8 mouse cellular contexts compared by ENCODE assay signal in the genomic region with DNA sequence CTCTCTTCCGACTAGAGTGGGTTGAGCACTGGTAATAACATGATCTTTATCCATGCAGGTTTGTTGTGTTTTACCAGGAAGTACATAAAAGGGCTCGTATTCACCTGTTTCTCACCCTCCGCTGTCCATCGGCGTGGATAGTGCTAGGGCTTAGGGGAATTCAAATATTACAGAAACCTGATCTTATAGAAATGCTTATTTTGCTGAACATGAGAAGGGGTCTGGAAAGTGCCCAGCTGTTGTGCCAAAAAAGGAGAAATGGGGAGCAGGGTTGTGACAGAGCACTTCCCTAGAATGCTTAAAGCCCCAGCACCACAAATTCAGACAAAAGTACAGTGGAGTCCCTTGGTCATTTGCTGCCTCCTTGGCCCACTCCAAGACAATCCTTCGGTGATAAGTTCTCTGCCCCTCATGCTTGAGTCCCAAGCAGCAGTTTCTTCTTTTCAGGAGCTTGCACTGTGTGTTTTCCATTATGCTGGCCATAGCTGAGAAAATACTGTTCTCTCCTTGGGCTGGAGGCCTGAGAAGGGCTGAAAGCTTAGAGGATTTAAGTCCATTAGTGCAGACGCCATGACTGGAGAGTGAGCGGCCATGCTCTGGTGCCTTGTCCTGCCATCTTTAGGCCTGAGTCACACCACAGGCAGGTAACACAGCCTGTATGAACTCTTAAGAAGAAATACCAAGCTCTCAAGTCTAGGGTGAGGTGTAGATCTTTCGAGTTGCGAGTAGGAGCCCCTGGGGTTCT. TPM values are rescaled to one million over a fixed set of nuclear protein-coding genes. Genes with fewer than 3 reads are reported as not detected.
A peak's percentile ranks its signal among the peaks of the same experiment; 100 is the strongest.
DNase-seq lines count a peak whose midpoint lies in the region; ATAC-seq lines count a peak whose summit lies in the region.

No protein-coding gene starts in this region.

- WGBS in kidney, embryonic 16.5 days, result 61% methylated on average over 10 of the region's 10 CpGs
- WGBS in embryonic facial prominence, embryonic 13.5 days, result 75% methylated on average over 10 of the region's 10 CpGs
- 79% methylated on average over 10 of the region's 10 CpGs for whole genome bisulfite sequencing in intestine, embryonic 15.5 days

- H3K9me3 ChIP-seq in kidney, embryonic 16.5 days (ENCODE audit: low read length), result no peaks in the 10 kb centered on the region
- no peaks in the 10 kb centered on the region for H3K9me3 ChIP-seq in embryonic facial prominence, embryonic 13.5 days
- H3K9me3 ChIP-seq in intestine, embryonic 15.5 days, result no peaks in the 10 kb centered on the region

- H3K27ac ChIP-seq in kidney, embryonic 16.5 days (ENCODE audit: low read length), result no peak overlapping the region
- H3K27ac ChIP-seq in embryonic facial prominence, embryonic 13.5 days, result no peak overlapping the region
- no peak overlapping the region for H3K27ac ChIP-seq in intestine, embryonic 15.5 days

- peak overlapping the region; percentile 74; the same call in 1 of the 2 replicates for H3K9ac ChIP-seq in kidney, embryonic 16.5 days (replicated peaks; ENCODE audit: low read length)
- H3K9ac ChIP-seq in embryonic facial prominence, embryonic 13.5 days, result peak overlapping the region; percentile 73; the same call in 1 of the 2 replicates
- H3K9ac ChIP-seq in intestine, embryonic 15.5 days, result 0 out of 2 replicates have a peak overlapping the region, but pooled peaks have one; percentile 2

- H3K4me2 ChIP-seq in kidney, embryonic 16.5 days (replicated peaks; ENCODE audit: low read depth, low read length), result peak overlapping the region; percentile 78
- H3K4me2 ChIP-seq in embryonic facial prominence, embryonic 13.5 days, result peak overlapping the region; percentile 86
- peak overlapping the region; percentile 86 for H3K4me2 ChIP-seq in intestine, embryonic 15.5 days (replicated peaks)

- peak overlapping the region; percentile 75 for H3K4me3 ChIP-seq in kidney, embryonic 16.5 days (ENCODE audit: low read length)
- H3K4me3 ChIP-seq in embryonic facial prominence, embryonic 13.5 days, result peak overlapping the region; percentile 76
- peak overlapping the region; percentile 90 for H3K4me3 ChIP-seq in intestine, embryonic 15.5 days (replicated peaks)

- ATAC-seq in kidney, embryonic 16.5 days (ENCODE audit: low FRiP score, low TSS enrichment), result no peak
- no peak for ATAC-seq in embryonic facial prominence, embryonic 13.5 days (ENCODE audit: insufficient number of reproducible peaks, insufficient read depth, low FRiP score, low TSS enrichment, low read depth)
- no peak for ATAC-seq in intestine, embryonic 15.5 days
- ATAC-seq in erythroid progenitor cell, adult 5-6 weeks (replicated peaks; ENCODE audit: low FRiP score, poor library complexity, severe bottlenecking), result no peak

- no peaks in the 10 kb centered on the region for H3K27me3 ChIP-seq in kidney, embryonic 16.5 days (ENCODE audit: insufficient read depth, low read length)
- peaks cover 14% of the 10 kb centered on the region for H3K27me3 ChIP-seq in embryonic facial prominence, embryonic 13.5 days
- H3K27me3 ChIP-seq in intestine, embryonic 15.5 days (replicated peaks), result no peaks in the 10 kb centered on the region

- peaks cover 9% of the 10 kb centered on the region for H3K4me1 ChIP-seq in kidney, embryonic 16.5 days (ENCODE audit: insufficient read depth, low read length)
- H3K4me1 ChIP-seq in embryonic facial prominence, embryonic 13.5 days, result peaks cover 17% of the 10 kb centered on the region
- H3K4me1 ChIP-seq in intestine, embryonic 15.5 days (replicated peaks), result peaks cover 12% of the 10 kb centered on the region

- no peak for DNase-seq in kidney, postnatal 10 days
- peak; percentile 8 for DNase-seq in naive thymus-derived CD4-positive, alpha-beta T cell, adult 2 months (ENCODE audit: low read depth)
- no peak for DNase-seq in MN1 (ENCODE audit: low spot score)
- no peak for DNase-seq in testis, postnatal 14 days (ENCODE audit: low spot score)

- H3K36me3 ChIP-seq in kidney, embryonic 16.5 days (ENCODE audit: insufficient read depth, low read length), result 0 out of 2 replicates have a peak, but pooled peaks cover 11% of the 10 kb centered on the region
- H3K36me3 ChIP-seq in embryonic facial prominence, embryonic 13.5 days, result peaks cover 30% of the 10 kb centered on the region
- peaks cover 8% of the 10 kb centered on the region; the same call in 1 of the 2 replicates for H3K36me3 ChIP-seq in intestine, embryonic 15.5 days

RNA-seq across cellular contexts. Expression of a gene that starts 1.4 kb away (rescaled TPM):
- 50.7 and 52.1 TPM in 2 replicates for polyA plus RNA-seq in kidney, embryonic 16.5 days (2015; fragmentation: Nextera tagmentation; extraction: Ambion mirVana)
- 20.3 and 22.4 TPM in 2 replicates for polyA plus RNA-seq in embryonic facial prominence, embryonic 13.5 days (2015; fragmentation: Nextera tagmentation; extraction: Ambion mirVana)
- polyA plus RNA-seq in intestine, embryonic 15.5 days (2015; fragmentation: Nextera tagmentation; extraction: Ambion mirVana), result 77.1 and 77.6 TPM in 2 replicates
- 50.5 and 87.6 TPM in 2 replicates for total RNA-seq in erythroid progenitor cell, adult 5-6 weeks (2015; ENCODE audit: low replicate concordance)
- total RNA-seq in erythroid progenitor cell, adult 5-6 weeks (2017; ENCODE audit: low replicate concordance), result 73.2 and 83.4 TPM in 2 replicates

RNA-seq across cellular contexts. Expression of a gene that starts 11.6 kb away (rescaled TPM):
- polyA plus RNA-seq in kidney, embryonic 16.5 days (2015; fragmentation: Nextera tagmentation; extraction: Ambion mirVana), result 63.4 and 75.6 TPM in 2 replicates
- polyA plus RNA-seq in embryonic facial prominence, embryonic 13.5 days (2015; fragmentation: Nextera tagmentation; extraction: Ambion mirVana), result 28.3 and 28.4 TPM in 2 replicates
- 55.1 and 69.8 TPM in 2 replicates for polyA plus RNA-seq in intestine, embryonic 15.5 days (2015; fragmentation: Nextera tagmentation; extraction: Ambion mirVana)
- 350 and 357 TPM in 2 replicates for total RNA-seq in erythroid progenitor cell, adult 5-6 weeks (2015; ENCODE audit: low replicate concordance)
- 157 and 279 TPM in 2 replicates for total RNA-seq in erythroid progenitor cell, adult 5-6 weeks (2017; ENCODE audit: low replicate concordance)

RNA-seq across cellular contexts. Expression of a gene that starts 14.2 kb away (rescaled TPM):
- polyA plus RNA-seq in kidney, embryonic 16.5 days (2015; fragmentation: Nextera tagmentation; extraction: Ambion mirVana), result 3.0 and 3.1 TPM in 2 replicates
- 0.37 and 0.42 TPM in 2 replicates for polyA plus RNA-seq in embryonic facial prominence, embryonic 13.5 days (2015; fragmentation: Nextera tagmentation; extraction: Ambion mirVana)
- polyA plus RNA-seq in intestine, embryonic 15.5 days (2015; fragmentation: Nextera tagmentation; extraction: Ambion mirVana), result 3.4 and 4.4 TPM in 2 replicates
- total RNA-seq in erythroid progenitor cell, adult 5-6 weeks (2015; ENCODE audit: low replicate concordance), result 0.84 TPM in 1 of 2 replicates, not detected in the other
- not detected in 2 replicates for total RNA-seq in erythroid progenitor cell, adult 5-6 weeks (2017; ENCODE audit: low replicate concordance)

RNA-seq across cellular contexts. Expression of a gene that starts 34.6 kb away (rescaled TPM):
- polyA plus RNA-seq in kidney, embryonic 16.5 days (2015; fragmentation: Nextera tagmentation; extraction: Ambion mirVana), result 63.3 and 67.1 TPM in 2 replicates
- 46.3 and 51.5 TPM in 2 replicates for polyA plus RNA-seq in embryonic facial prominence, embryonic 13.5 days (2015; fragmentation: Nextera tagmentation; extraction: Ambion mirVana)
- 51.5 and 57.9 TPM in 2 replicates for polyA plus RNA-seq in intestine, embryonic 15.5 days (2015; fragmentation: Nextera tagmentation; extraction: Ambion mirVana)
- 31.9 and 50.8 TPM in 2 replicates for total RNA-seq in erythroid progenitor cell, adult 5-6 weeks (2015; ENCODE audit: low replicate concordance)
- total RNA-seq in erythroid progenitor cell, adult 5-6 weeks (2017; ENCODE audit: low replicate concordance), result 35.0 and 44.1 TPM in 2 replicates

RNA-seq across cellular contexts. Expression of a gene that starts 34.9 kb away (rescaled TPM):
- polyA plus RNA-seq in kidney, embryonic 16.5 days (2015; fragmentation: Nextera tagmentation; extraction: Ambion mirVana), result 46.2 and 50.4 TPM in 2 replicates
- polyA plus RNA-seq in embryonic facial prominence, embryonic 13.5 days (2015; fragmentation: Nextera tagmentation; extraction: Ambion mirVana), result 39.3 and 43.2 TPM in 2 replicates
- polyA plus RNA-seq in intestine, embryonic 15.5 days (2015; fragmentation: Nextera tagmentation; extraction: Ambion mirVana), result 32.0 and 33.4 TPM in 2 replicates
- 84.0 and 90.5 TPM in 2 replicates for total RNA-seq in erythroid progenitor cell, adult 5-6 weeks (2015; ENCODE audit: low replicate concordance)
- total RNA-seq in erythroid progenitor cell, adult 5-6 weeks (2017; ENCODE audit: low replicate concordance), result 47.5 and 65.7 TPM in 2 replicates

Comparison
In these comparisons a context has a peak if more than half of its experiments do, and no peak if none do; other contexts are left out.
1. H3K9ac ChIP-seq: peak in every context shown above with its lines; median percentile 74 in kidney, embryonic 16.5 days; 73 in embryonic facial prominence, embryonic 13.5 days; 2 in intestine, embryonic 15.5 days.